Mouse (Mus musculus): ENCODE measurements around the gene 4930444G20Rik. TPM values are rescaled to one million over a fixed set of nuclear protein-coding genes. Genes with fewer than 3 reads are reported as not detected.

Gene 4930444G20Rik
- polyA plus RNA-seq, 1 experiment, result not detected

DNA sequence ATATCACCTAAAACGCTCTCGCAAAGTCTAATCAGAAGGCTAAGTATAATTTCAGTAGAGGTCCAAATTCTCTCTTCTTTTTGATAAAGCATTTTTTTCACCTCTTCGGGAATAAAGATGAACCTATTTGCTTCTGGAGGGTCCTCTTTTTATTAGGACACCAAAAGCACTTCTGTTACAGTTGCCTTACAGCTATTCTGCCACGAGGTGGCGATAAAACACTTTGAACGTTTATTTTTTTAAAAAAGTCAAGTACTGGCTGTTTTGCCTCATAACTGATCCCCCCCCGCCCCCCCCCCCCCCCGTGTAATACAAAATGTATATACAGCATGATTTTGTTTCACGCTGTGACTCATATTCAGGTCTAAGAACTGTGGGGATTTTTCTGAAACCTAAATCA, 33.6 kb downstream of the 4930444G20Rik start:
- no peak overlapping the region for H3K27ac ChIP-seq (ENCODE audit: insufficient read depth, low read length)
- no peaks in the 10 kb centered on the region for H3K4me1 ChIP-seq (ENCODE audit: control insufficient read depth, insufficient read depth, low read length)
- TF ChIP-seq POLR2A (IDR thresholded peaks at IDR 0.05; ENCODE audit: extremely low read depth, insufficient read depth, low read length), result no peak
- no peak for TF ChIP-seq CTCF (IDR thresholded peaks at IDR 0.05; ENCODE audit: extremely low read depth, insufficient read depth, low read length)
- no peak overlapping the region for H3K4me3 ChIP-seq (ENCODE audit: insufficient read depth, low read length)

- TF ChIP-seq CTCF (IDR thresholded peaks at IDR 0.05; ENCODE audit: extremely low read depth, insufficient read depth, low read length) (no peak), POLR2A (IDR thresholded peaks at IDR 0.05; ENCODE audit: extremely low read depth, insufficient read depth, low read length) (no peak)
- no peak overlapping the region for H3K4me3 ChIP-seq (ENCODE audit: insufficient read depth, low read length)
- no peaks in the 10 kb centered on the region for H3K4me1 ChIP-seq (ENCODE audit: control insufficient read depth, insufficient read depth, low read length)
- H3K27ac ChIP-seq (ENCODE audit: insufficient read depth, low read length), result no peak overlapping the region
Observed at GRCm38 (mm10) chr10:22018618-22019017, 49.3 kb downstream of the 4930444G20Rik start.

DNA sequence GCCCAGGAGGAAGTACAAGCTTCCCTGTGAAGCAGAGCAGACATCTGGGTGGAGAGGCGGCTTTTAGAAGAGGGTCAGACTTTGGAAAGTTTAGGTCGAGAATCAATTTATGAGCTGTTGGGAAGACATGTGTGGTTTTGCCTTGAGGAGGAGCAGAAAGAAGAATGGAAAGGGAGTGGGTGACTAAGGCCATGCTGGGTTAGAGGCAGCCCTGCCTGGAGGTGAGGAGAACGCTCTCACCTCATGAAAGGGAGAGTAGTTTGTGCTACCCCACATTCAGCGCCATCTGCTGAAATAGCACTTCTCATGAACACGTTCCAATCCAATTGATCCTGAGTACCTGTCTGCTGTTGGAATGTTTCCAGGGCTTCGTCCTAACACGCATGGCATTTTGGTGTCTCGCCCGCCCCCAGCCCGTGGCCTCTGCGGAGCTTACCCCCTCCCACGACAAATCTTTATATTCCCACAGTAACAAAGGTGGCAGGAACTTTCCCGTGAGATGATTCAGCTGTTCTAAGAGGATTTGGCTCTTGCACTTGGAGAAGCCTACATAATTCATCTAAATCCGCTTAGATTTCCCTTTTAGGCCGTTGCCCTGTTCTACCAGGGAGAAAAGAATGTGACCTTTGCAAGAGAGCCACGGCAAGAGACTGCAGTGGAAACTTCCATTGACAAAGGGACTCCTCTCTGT, 50.3 kb downstream of the 4930444G20Rik start:
- Histone ChIP-seq H3K4me3 (ENCODE audit: insufficient read depth, low read length) (no peak overlapping the region), H3K4me1 (ENCODE audit: control insufficient read depth, insufficient read depth, low read length) (no peaks in the 10 kb centered on the region), H3K27ac (ENCODE audit: insufficient read depth, low read length) (no peak overlapping the region)
- TF ChIP-seq CTCF (IDR thresholded peaks at IDR 0.05; ENCODE audit: extremely low read depth, insufficient read depth, low read length) (no peak), POLR2A (IDR thresholded peaks at IDR 0.05; ENCODE audit: extremely low read depth, insufficient read depth, low read length) (no peak)

Other genes with a start within 250 kb of the 4930444G20Rik start
- 58.4 and 64.1 TPM in 2 replicates for gene Sgk1, start 185.9 kb downstream of the 4930444G20Rik start, polyA plus RNA-seq (2012; rRNA removed)
- gene E030030I06Rik, start 81.2 kb upstream of the 4930444G20Rik start, polyA plus RNA-seq (2012; rRNA removed), result 0.31 and 0.55 TPM in 2 replicates
- 0.08 TPM in 1 of 2 replicates, not detected in the other for gene Raet1e, start 90.5 kb upstream of the 4930444G20Rik start, polyA plus RNA-seq (2012; rRNA removed)
- gene H60b, start 90.5 kb upstream of the 4930444G20Rik start, polyA plus RNA-seq (2012; rRNA removed), result 0.46 and 0.49 TPM in 2 replicates

Measured in cortical plate, adult 2 months (tissue).